ENCODE assay signal across 1 mouse cellular context in genomic region chr3:89320581-89321182, GRCm38 (mm10).
TF ChIP-seq lines count a peak whose summit lies in the region.

No protein-coding gene starts in this region.

TF ChIP-seq in CH12.LX, 34 proteins besides CTCF, POLR2A, EP300 and RAD21 (continued from another document):
- TF ChIP-seq MAFK (IDR thresholded peaks at IDR 0.05; ENCODE audit: insufficient replicate concordance, low read length), result no peak
- peak; percentile 61 for TF ChIP-seq USF1 (IDR thresholded peaks at IDR 0.05; ENCODE audit: low read depth, low read length)
- TF ChIP-seq USF2 (conservative IDR thresholded peaks at IDR 0.05; ENCODE audit: low read depth, low read length), result peak; percentile 22; the same call in 1 of the 2 replicates
- TF ChIP-seq PAX5 (IDR thresholded peaks at IDR 0.05; ENCODE audit: low read length), result no peak
TF ChIP-seq in CH12.LX: peak in this region for 3.
